19 mouse cellular contexts compared by ENCODE assay signal in genomic region chrX:151951181-151951580, GRCm38 (mm10). TPM values are rescaled to one million over a fixed set of nuclear protein-coding genes. Genes with fewer than 3 reads are reported as not detected.
DNase-seq lines count a peak whose midpoint lies in the region; ATAC-seq and TF ChIP-seq lines count a peak whose summit lies in the region.
"Had no signal": no experiment of that assay in that cellular context is flagged by ENCODE, and none has a peak within 500 bp of the region (broad histone marks: within the 10 kb centered on the region; RNA-seq: fewer than 3 reads in every experiment).

No protein-coding gene starts in this region.

- DNase-seq in lung, postnatal 0 days (ENCODE audit: low spot score), result peak; percentile 23
- no peak for DNase-seq in lung, postnatal 4 days
- DNase-seq in MEL-GATA-1-ER (ENCODE audit: extremely low read depth, low read depth), result peak; percentile 85
- peak; percentile 31 to 38 for DNase-seq in adrenal gland, postnatal 36 days
- peak; percentile 12 for DNase-seq in stomach, postnatal 0 days (ENCODE audit: low spot score)
- DNase-seq in gastrocnemius, adult 18-20 months (ENCODE audit: low spot score), result no peak
- DNase-seq in layer of hippocampus, adult 9-10 months (ENCODE audit: low spot score), result no peak
- DNase-seq: cerebellum, postnatal 25 days; gastrocnemius, postnatal 36 days; liver, postnatal 0 days; midbrain, embryonic 14.5 days had no signal

- no peak for TF ChIP-seq CTCF in lung, postnatal 0 days (IDR thresholded peaks at IDR 0.05)
- TF ChIP-seq CTCF in stomach, postnatal 0 days (IDR thresholded peaks at IDR 0.05; ENCODE audit: low read depth), result no peak

- H3K4me3 ChIP-seq in lung, postnatal 0 days (ENCODE audit: low read depth, low read length), result no peak overlapping the region
- H3K4me3 ChIP-seq in stomach, postnatal 0 days (ENCODE audit: low read depth, low read length), result no peak overlapping the region
- H3K4me3 ChIP-seq: heart, embryonic 15.5 days; limb, embryonic 13.5 days; neural tube, embryonic 13.5 days had no signal

- H3K4me2 ChIP-seq in lung, postnatal 0 days (replicated peaks; ENCODE audit: low read depth, low read length), result no peak overlapping the region
- H3K4me2 ChIP-seq in stomach, postnatal 0 days (replicated peaks; ENCODE audit: low read depth), result no peak overlapping the region
- H3K4me2 ChIP-seq: heart, embryonic 15.5 days; limb, embryonic 13.5 days; neural tube, embryonic 13.5 days had no signal

- H3K27ac ChIP-seq in lung, postnatal 0 days (ENCODE audit: low read length), result no peak overlapping the region
- no peak overlapping the region for H3K27ac ChIP-seq in stomach, postnatal 0 days (replicated peaks)
- H3K27ac ChIP-seq: heart, embryonic 15.5 days; kidney, postnatal 0 days; limb, embryonic 13.5 days; neural tube, embryonic 13.5 days had no signal

- no peaks in the 10 kb centered on the region for H3K27me3 ChIP-seq in lung, postnatal 0 days (replicated peaks; ENCODE audit: insufficient read depth, low read length)
- no peaks in the 10 kb centered on the region for H3K27me3 ChIP-seq in stomach, postnatal 0 days (ENCODE audit: control insufficient read depth, insufficient read depth, low read length)
- H3K27me3 ChIP-seq: heart, embryonic 15.5 days had no signal

- H3K9me3 ChIP-seq in lung, postnatal 0 days (ENCODE audit: low read length), result no peaks in the 10 kb centered on the region
- no peaks in the 10 kb centered on the region for H3K9me3 ChIP-seq in stomach, postnatal 0 days (ENCODE audit: control insufficient read depth, low read length)
- H3K9me3 ChIP-seq: heart, embryonic 15.5 days; limb, embryonic 13.5 days; neural tube, embryonic 13.5 days had no signal

- WGBS in lung, postnatal 0 days, result 46% methylated on average over 3 of the region's 3 CpGs
- WGBS in stomach, postnatal 0 days, result 48% methylated on average over 3 of the region's 3 CpGs

- H3K36me3 ChIP-seq in lung, postnatal 0 days (ENCODE audit: insufficient read depth, low read length), result no peaks in the 10 kb centered on the region
- no peaks in the 10 kb centered on the region for H3K36me3 ChIP-seq in stomach, postnatal 0 days (ENCODE audit: control insufficient read depth, insufficient read depth, low read length)
- H3K36me3 ChIP-seq: heart, embryonic 15.5 days; limb, embryonic 13.5 days; neural tube, embryonic 13.5 days had no signal

- no peaks in the 10 kb centered on the region for H3K4me1 ChIP-seq in lung, postnatal 0 days (ENCODE audit: insufficient read depth, low read depth, low read length)
- H3K4me1 ChIP-seq in stomach, postnatal 0 days (replicated peaks; ENCODE audit: control insufficient read depth, insufficient read depth), result no peaks in the 10 kb centered on the region
- H3K4me1 ChIP-seq: heart, embryonic 15.5 days; limb, embryonic 13.5 days; neural tube, embryonic 13.5 days had no signal

- ATAC-seq in lung, postnatal 0 days, result peak; percentile 35; the same call in 1 of the 2 replicates
- no peak for ATAC-seq in stomach, postnatal 0 days (ENCODE audit: low FRiP score, low TSS enrichment)
- ATAC-seq in erythroblast, adult 5-6 weeks (replicated peaks; ENCODE audit: low FRiP score, poor library complexity, severe bottlenecking), result no peak
- ATAC-seq: activated CD4-positive, CD25-positive, alpha-beta regulatory T cell, adult 4 months; forebrain, embryonic 14.5 days; hindbrain, embryonic 16.5 days; liver, postnatal 0 days had no signal

- no peak overlapping the region for H3K9ac ChIP-seq in lung, postnatal 0 days (replicated peaks; ENCODE audit: low read depth)
- no peak overlapping the region for H3K9ac ChIP-seq in stomach, postnatal 0 days (ENCODE audit: low read length)
- H3K9ac ChIP-seq: heart, embryonic 15.5 days; limb, embryonic 13.5 days; liver, postnatal 0 days; neural tube, embryonic 13.5 days had no signal

- no peak for TF ChIP-seq EP300 in lung, postnatal 0 days (IDR thresholded peaks at IDR 0.05)
- no peak for TF ChIP-seq EP300 in stomach, postnatal 0 days (optimal IDR thresholded peaks at IDR 0.05)

RNA-seq across cellular contexts. Expression of gene Hsd17b10, which starts 50.5 kb away (rescaled TPM):
- 119 and 125 TPM in 2 replicates for polyA plus RNA-seq in lung, postnatal 0 days (2015; fragmentation: Nextera tagmentation; extraction: Ambion mirVana)
- total RNA-seq in adrenal gland, postnatal 36 days (2021), result 100 to 1,000 TPM; 155 to 192 TPM
- polyA plus RNA-seq in stomach, postnatal 0 days (2015; fragmentation: Nextera tagmentation; extraction: Ambion mirVana), result 136 and 151 TPM in 2 replicates
- 100 to 1,000 TPM in 1 of 2 experiments, 10 to 100 TPM in 1; 87.1 to 105 TPM for total RNA-seq in gastrocnemius, adult 18-20 months (2021)
- total RNA-seq in erythroblast, adult 5-6 weeks (2015; ENCODE audit: low replicate concordance), result 20.8 and 32.0 TPM in 2 replicates
- 7.0 and 13.5 TPM in 2 replicates for total RNA-seq in erythroblast, adult 5-6 weeks (2017; ENCODE audit: low replicate concordance)

Comparison
In these comparisons a context has a peak if more than half of its experiments do, and no peak if none do; other contexts are left out.
1. DNase-seq: peak in lung, postnatal 0 days (single experiment), MEL-GATA-1-ER (single experiment), adrenal gland, postnatal 36 days (2 of 2) and stomach, postnatal 0 days (single experiment); none in lung, postnatal 4 days (0 of 2), gastrocnemius, adult 18-20 months (single experiment) and layer of hippocampus, adult 9-10 months (single experiment).